Mouse (Mus musculus): ENCODE data around the gene Myh14. TPM values are rescaled to one million over a fixed set of nuclear protein-coding genes. Genes with fewer than 3 reads are reported as not detected.

The Myh14 gene
- polyA plus RNA-seq, 1 experiment from 2014 or later, result 28.4 TPM

DNA sequence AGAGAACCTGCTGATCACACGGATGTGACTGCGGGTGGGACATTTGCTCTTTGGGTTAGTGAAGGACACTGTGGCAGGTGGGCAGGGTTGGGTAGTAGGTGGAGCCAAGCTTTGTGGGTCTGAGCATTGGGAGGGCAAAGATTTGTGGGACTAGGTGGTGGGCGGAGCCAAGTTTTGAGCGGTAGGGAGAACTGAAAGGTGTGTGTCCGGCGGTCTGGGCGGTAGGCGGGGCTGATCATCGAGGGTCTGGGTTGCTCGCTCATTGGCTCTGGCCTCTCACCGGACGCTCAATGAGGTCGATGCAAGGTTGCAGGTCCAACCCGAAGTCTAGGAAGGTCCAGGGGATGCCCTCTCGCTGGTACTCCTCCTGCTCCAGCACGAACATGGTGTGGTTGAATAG lies 32.0 kb downstream of the Myh14 start:
- no peak; the same call in 1 of the 2 replicates for ATAC-seq (ENCODE audit: low FRiP score, low TSS enrichment)
- Histone ChIP-seq H3K27ac (replicated peaks) (no peak overlapping the region), H3K27me3 (ENCODE audit: control insufficient read depth, insufficient read depth, low read length) (no peaks in the 10 kb centered on the region), H3K9me3 (ENCODE audit: control insufficient read depth, low read length) (no peaks in the 10 kb centered on the region), H3K9ac (ENCODE audit: low read length) (no peak overlapping the region), H3K4me1 (replicated peaks; ENCODE audit: control insufficient read depth, insufficient read depth) (no peaks in the 10 kb centered on the region), H3K4me3 (ENCODE audit: low read depth, low read length) (no peak overlapping the region), H3K36me3 (ENCODE audit: control insufficient read depth, insufficient read depth, low read length) (no peaks in the 10 kb centered on the region), H3K4me2 (replicated peaks; ENCODE audit: low read depth) (no peak overlapping the region)
- TF ChIP-seq CTCF (IDR thresholded peaks at IDR 0.05; ENCODE audit: low read depth), result no peak
- TF ChIP-seq EP300 (optimal IDR thresholded peaks at IDR 0.05), result no peak
- WGBS, result 12% methylated on average over 16 of the region's 16 CpGs
- DNase-seq (ENCODE audit: low spot score), result no peak

DNA sequence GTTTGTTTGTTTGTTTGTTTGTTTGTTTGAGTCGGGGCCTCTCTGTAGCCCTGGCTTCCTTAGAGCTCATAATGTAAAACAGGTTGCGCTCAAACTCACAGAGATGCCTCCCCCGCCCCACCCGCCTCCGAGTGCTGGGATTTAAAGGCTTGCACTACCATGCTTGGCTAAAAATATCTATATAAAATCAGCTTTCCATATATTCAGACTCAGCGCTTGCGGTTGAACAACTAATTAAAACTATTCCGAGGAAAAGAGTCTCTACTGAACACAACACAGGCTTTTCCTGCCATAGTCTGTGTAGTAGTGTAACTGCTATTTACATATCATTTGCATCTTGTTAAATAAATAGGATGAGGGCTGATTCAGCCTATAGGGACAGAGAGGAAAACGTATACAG lies 34.0 kb downstream of the Myh14 start:
- WGBS, result 82% methylated on average over 9 of the region's 9 CpGs
- no peaks in the 10 kb centered on the region for H3K4me1 ChIP-seq (replicated peaks; ENCODE audit: control insufficient read depth, insufficient read depth)
- H3K36me3 ChIP-seq (ENCODE audit: control insufficient read depth, insufficient read depth, low read length), result no peaks in the 10 kb centered on the region

DNA sequence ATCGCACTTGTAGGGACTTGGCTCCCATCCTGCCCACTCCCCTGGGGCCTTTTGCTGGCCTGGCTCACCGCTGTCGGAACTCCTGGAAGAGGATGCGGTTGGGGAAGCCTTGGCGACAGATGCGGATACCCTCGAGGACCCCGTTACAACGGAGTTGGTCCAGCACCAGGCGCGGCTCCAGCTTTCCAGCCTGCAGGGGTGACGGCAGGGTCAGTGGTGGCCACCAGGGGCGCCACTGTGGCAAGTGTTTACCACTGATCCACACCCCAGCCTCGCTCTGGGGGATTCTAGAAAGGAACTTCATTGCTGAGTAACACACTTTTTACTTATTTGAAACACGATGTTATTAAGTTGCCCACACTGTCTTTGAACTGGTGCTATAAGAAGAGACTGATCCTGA lies 37.2 kb downstream of the Myh14 start:
- peak; percentile 58 for TF ChIP-seq CTCF (IDR thresholded peaks at IDR 0.05; ENCODE audit: low read depth)
- no peak for TF ChIP-seq EP300 (optimal IDR thresholded peaks at IDR 0.05)
- H3K9me3 ChIP-seq (ENCODE audit: control insufficient read depth, low read length), result no peaks in the 10 kb centered on the region
- DNase-seq (ENCODE audit: low spot score) (peak; percentile 45), ATAC-seq (ENCODE audit: low FRiP score, low TSS enrichment) (no peak)
- H3K27ac ChIP-seq (replicated peaks), result no peak overlapping the region
- H3K4me2 ChIP-seq (replicated peaks; ENCODE audit: low read depth), result no peak overlapping the region
- H3K4me3 ChIP-seq (ENCODE audit: low read depth, low read length), result no peak overlapping the region
- H3K36me3 ChIP-seq (ENCODE audit: control insufficient read depth, insufficient read depth, low read length), result no peaks in the 10 kb centered on the region
- WGBS, result 25% methylated on average over 15 of the region's 15 CpGs
- H3K27me3 ChIP-seq (ENCODE audit: control insufficient read depth, insufficient read depth, low read length), result no peaks in the 10 kb centered on the region
- no peaks in the 10 kb centered on the region for H3K4me1 ChIP-seq (replicated peaks; ENCODE audit: control insufficient read depth, insufficient read depth)
- no peak overlapping the region for H3K9ac ChIP-seq (ENCODE audit: low read length)

More for the DNA sequence above, 34.0 kb downstream of the Myh14 start:
- Histone ChIP-seq H3K4me3 (ENCODE audit: low read depth, low read length) (no peak overlapping the region), H3K9me3 (ENCODE audit: control insufficient read depth, low read length) (no peaks in the 10 kb centered on the region), H3K4me2 (replicated peaks; ENCODE audit: low read depth) (no peak overlapping the region), H3K27ac (replicated peaks) (no peak overlapping the region), H3K27me3 (ENCODE audit: control insufficient read depth, insufficient read depth, low read length) (no peaks in the 10 kb centered on the region), H3K9ac (ENCODE audit: low read length) (no peak overlapping the region)
- TF ChIP-seq CTCF (IDR thresholded peaks at IDR 0.05; ENCODE audit: low read depth) (no peak), EP300 (optimal IDR thresholded peaks at IDR 0.05) (no peak)
- DNase-seq (ENCODE audit: low spot score) (no peak), ATAC-seq (ENCODE audit: low FRiP score, low TSS enrichment) (no peak)

DNA sequence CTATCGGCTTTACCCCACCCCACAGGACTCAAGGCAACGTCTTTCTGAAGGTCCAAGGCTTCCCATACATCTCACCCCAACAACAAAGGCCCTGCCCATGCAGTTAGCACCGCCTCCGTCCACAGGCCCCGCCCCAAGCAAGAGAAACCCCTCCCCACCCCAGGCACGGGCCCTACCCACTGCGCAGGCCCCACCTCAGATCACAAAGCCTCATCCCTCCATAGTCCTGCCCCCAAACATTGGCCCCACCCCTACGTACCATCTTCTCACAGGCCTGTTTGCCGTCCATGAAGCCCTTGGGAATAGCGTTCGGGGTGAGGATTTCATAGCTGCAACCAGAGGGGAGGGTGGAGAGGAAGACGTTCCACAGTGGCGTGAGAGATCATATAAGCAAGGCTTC lies 38.0 kb downstream of the Myh14 start:
- Histone ChIP-seq H3K36me3 (ENCODE audit: control insufficient read depth, insufficient read depth, low read length) (no peaks in the 10 kb centered on the region), H3K27me3 (ENCODE audit: control insufficient read depth, insufficient read depth, low read length) (no peaks in the 10 kb centered on the region), H3K4me2 (replicated peaks; ENCODE audit: low read depth) (no peak overlapping the region), H3K4me1 (replicated peaks; ENCODE audit: control insufficient read depth, insufficient read depth) (no peaks in the 10 kb centered on the region), H3K27ac (replicated peaks) (no peak overlapping the region), H3K9me3 (ENCODE audit: control insufficient read depth, low read length) (no peaks in the 10 kb centered on the region), H3K9ac (ENCODE audit: low read length) (no peak overlapping the region), H3K4me3 (ENCODE audit: low read depth, low read length) (no peak overlapping the region)
- ATAC-seq (ENCODE audit: low FRiP score, low TSS enrichment) (peak; percentile 12; the same call in 1 of the 2 replicates), DNase-seq (ENCODE audit: low spot score) (no peak)
- WGBS, result 32% methylated on average over 13 of the region's 13 CpGs
- TF ChIP-seq EP300 (optimal IDR thresholded peaks at IDR 0.05), result no peak

DNA sequence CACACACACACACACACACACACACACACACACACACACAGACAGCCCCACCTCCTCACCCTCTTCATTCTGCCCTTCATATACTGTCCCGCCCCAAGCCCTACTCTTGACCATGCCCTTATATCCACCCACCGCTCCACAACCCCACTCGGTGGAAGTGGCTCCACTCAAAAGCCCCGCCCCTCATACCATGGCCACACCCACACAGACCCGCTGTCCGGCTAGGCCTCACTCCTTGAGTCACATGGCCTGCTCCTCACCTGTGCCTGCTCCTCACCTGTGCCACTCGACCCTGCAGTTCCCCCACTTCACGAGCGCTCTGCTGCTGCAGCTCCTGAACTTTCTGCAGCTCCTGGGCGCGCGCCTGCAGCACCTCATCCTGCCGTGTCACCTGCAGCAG lies 40.2 kb downstream of the Myh14 start:
- no peak for TF ChIP-seq CTCF (IDR thresholded peaks at IDR 0.05; ENCODE audit: low read depth)
- TF ChIP-seq EP300 (optimal IDR thresholded peaks at IDR 0.05), result no peak
- no peak for DNase-seq (ENCODE audit: low spot score)
- no peak for ATAC-seq (ENCODE audit: low FRiP score, low TSS enrichment)
- H3K4me1 ChIP-seq (replicated peaks; ENCODE audit: control insufficient read depth, insufficient read depth), result no peaks in the 10 kb centered on the region
- H3K27me3 ChIP-seq (ENCODE audit: control insufficient read depth, insufficient read depth, low read length), result no peaks in the 10 kb centered on the region
- H3K4me2 ChIP-seq (replicated peaks; ENCODE audit: low read depth), result no peak overlapping the region
- H3K36me3 ChIP-seq (ENCODE audit: control insufficient read depth, insufficient read depth, low read length), result no peaks in the 10 kb centered on the region
- H3K4me3 ChIP-seq (ENCODE audit: low read depth, low read length), result no peak overlapping the region
- H3K9me3 ChIP-seq (ENCODE audit: control insufficient read depth, low read length), result no peaks in the 10 kb centered on the region
- no peak overlapping the region for H3K27ac ChIP-seq (replicated peaks)
- no peak overlapping the region for H3K9ac ChIP-seq (ENCODE audit: low read length)
- WGBS, result 61% methylated on average over 13 of the region's 13 CpGs

DNA sequence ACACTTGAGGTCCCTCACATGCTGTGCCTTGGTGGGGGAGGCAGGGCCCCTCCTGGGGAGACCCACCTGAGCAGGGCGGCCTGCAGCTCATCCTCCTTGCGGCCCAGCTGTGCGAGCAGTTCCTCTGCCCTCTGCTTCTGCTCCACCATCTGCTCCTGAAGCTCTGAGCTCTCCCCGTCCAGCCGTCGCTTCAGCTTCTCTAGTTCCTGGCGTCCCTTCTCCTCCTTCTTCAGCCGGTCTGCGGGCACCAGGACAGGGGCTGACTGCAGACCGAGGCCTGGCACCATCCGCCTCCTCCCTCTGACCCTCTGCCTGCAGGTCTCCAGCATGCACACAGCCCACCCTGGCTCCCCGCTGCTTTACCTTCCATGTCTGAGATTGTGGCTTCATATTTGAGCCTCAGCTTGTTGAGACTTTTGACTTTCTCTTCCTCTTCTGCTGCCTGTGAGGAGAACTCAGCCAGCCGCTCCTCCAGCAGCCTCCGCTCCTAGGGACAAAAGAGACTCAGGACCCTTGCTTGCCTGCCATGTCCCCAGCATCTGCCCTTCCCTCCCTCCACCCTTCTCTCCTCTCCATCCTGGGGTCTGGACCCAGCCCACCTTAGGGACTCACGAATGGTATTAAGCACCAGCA lies 42.1 kb downstream of the Myh14 start:
- 87% methylated on average over 15 of the region's 15 CpGs for WGBS
- no peak for DNase-seq (ENCODE audit: low spot score)
- H3K27ac ChIP-seq (replicated peaks), result no peak overlapping the region
- H3K36me3 ChIP-seq (ENCODE audit: control insufficient read depth, insufficient read depth, low read length), result no peaks in the 10 kb centered on the region
- H3K9me3 ChIP-seq (ENCODE audit: control insufficient read depth, low read length), result no peaks in the 10 kb centered on the region
- ATAC-seq (ENCODE audit: low FRiP score, low TSS enrichment), result no peak
- no peak overlapping the region for H3K4me3 ChIP-seq (ENCODE audit: low read depth, low read length)
- no peak overlapping the region for H3K9ac ChIP-seq (ENCODE audit: low read length)
- no peaks in the 10 kb centered on the region for H3K27me3 ChIP-seq (ENCODE audit: control insufficient read depth, insufficient read depth, low read length)
- TF ChIP-seq CTCF (IDR thresholded peaks at IDR 0.05; ENCODE audit: low read depth) (no peak), EP300 (optimal IDR thresholded peaks at IDR 0.05) (no peak)
- no peak overlapping the region for H3K4me2 ChIP-seq (replicated peaks; ENCODE audit: low read depth)
- H3K4me1 ChIP-seq (replicated peaks; ENCODE audit: control insufficient read depth, insufficient read depth), result no peaks in the 10 kb centered on the region
